9 mouse cellular contexts compared by ENCODE assay signal in the genomic region with DNA sequence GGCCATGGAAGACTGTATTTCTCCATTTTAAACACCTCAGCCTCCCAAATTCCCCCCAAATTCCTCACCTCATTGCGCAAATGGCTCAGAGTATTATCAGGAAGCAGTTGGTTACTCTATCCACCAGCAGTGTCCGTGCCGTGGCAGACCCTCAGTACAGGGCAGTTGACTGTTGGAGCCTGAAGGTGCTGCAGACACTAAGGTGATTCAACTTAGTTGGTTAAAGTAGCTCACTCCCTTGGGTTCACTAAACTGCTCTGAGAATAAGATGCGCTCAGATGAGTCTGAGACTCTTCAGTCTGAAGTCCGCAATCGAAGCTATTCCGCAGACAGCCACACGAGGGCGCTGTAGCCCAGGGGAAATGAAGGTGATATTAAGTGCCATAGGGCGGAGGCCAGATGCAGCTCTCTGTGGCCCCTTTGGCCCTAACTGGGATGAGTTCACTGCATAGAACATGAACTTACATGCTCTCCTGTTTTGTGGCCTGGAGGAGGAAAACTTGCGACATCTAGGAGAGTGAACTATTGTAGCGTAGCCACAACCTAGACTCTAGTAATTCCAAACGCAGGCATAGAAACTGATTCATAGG.
DNase-seq lines count a peak whose midpoint lies in the region; ATAC-seq and TF ChIP-seq lines count a peak whose summit lies in the region.
"Had no signal": no experiment of that assay in that cellular context is flagged by ENCODE, and none has a peak within 500 bp of the region (broad histone marks: within the 10 kb centered on the region; RNA-seq: fewer than 3 reads in every experiment).

No protein-coding gene starts in this region.

- DNase-seq in adrenal gland, adult 18-20 months (ENCODE audit: low spot score in 2 of 2) = peak; percentile 52 to 64
- DNase-seq in embryo, embryonic 10 days (ENCODE audit: low spot score) = peak; percentile 85
- DNase-seq in layer of hippocampus, adult 9-11 months = peak; percentile 7
- peak; percentile 45 for DNase-seq in right cerebral cortex, postnatal 25 days

- H3K36me3 ChIP-seq in ES-Bruce4 (ENCODE audit: control insufficient read depth, insufficient read depth, low read length, poor library complexity, severe bottlenecking) = no peaks in the 10 kb centered on the region
- H3K36me3 ChIP-seq: liver, embryonic 15.5 days had no signal

- no peaks in the 10 kb centered on the region for H3K27me3 ChIP-seq in ES-Bruce4 (ENCODE audit: control insufficient read depth, insufficient read depth, low read length, poor library complexity, severe bottlenecking)
- H3K27me3 ChIP-seq: liver, embryonic 15.5 days had no signal

- TF ChIP-seq POLR2A in ES-Bruce4 (IDR thresholded peaks at IDR 0.05; ENCODE audit: insufficient read depth, low read length) = no peak

- H3K4me3 ChIP-seq in ES-Bruce4 (ENCODE audit: low read depth, low read length) = no peak overlapping the region
- H3K4me3 ChIP-seq: liver, embryonic 15.5 days had no signal

- ATAC-seq in granulocyte monocyte progenitor cell, adult 5-6 weeks (replicated peaks; ENCODE audit: poor library complexity, severe bottlenecking) = peak; percentile 86
- ATAC-seq in megakaryocyte-erythroid progenitor cell, adult 5-6 weeks (replicated peaks; ENCODE audit: low FRiP score, low TSS enrichment, poor library complexity, severe bottlenecking) = peak; percentile 79
- ATAC-seq in activated CD4-positive, CD25-positive, alpha-beta regulatory T cell, adult 4 months = no peak

- H3K27ac ChIP-seq in ES-Bruce4 (ENCODE audit: insufficient read depth, low read length) = no peak overlapping the region
- H3K27ac ChIP-seq: liver, embryonic 15.5 days had no signal

- H3K9me3 ChIP-seq in ES-Bruce4 (replicated peaks; ENCODE audit: control insufficient read depth, insufficient read depth, low read length, poor library complexity, severe bottlenecking) = no peaks in the 10 kb centered on the region
- H3K9me3 ChIP-seq: liver, embryonic 15.5 days had no signal

- TF ChIP-seq CTCF in ES-Bruce4 (IDR thresholded peaks at IDR 0.05; ENCODE audit: low read depth, low read length) = peak; percentile 95

- no peak for TF ChIP-seq EP300 in ES-Bruce4 (IDR thresholded peaks at IDR 0.05; ENCODE audit: insufficient read depth, low read depth, low read length)

- H3K4me1 ChIP-seq in ES-Bruce4 (ENCODE audit: control insufficient read depth, insufficient read depth, low read length) = no peaks in the 10 kb centered on the region
- H3K4me1 ChIP-seq: liver, embryonic 15.5 days had no signal

- no peak overlapping the region for H3K9ac ChIP-seq in ES-Bruce4 (ENCODE audit: low read depth, poor library complexity, severe bottlenecking)
- H3K9ac ChIP-seq: liver, embryonic 15.5 days had no signal

Comparison
In these comparisons a context has a peak if more than half of its experiments do, and no peak if none do; other contexts are left out.
1. DNase-seq: peak in every context shown above with its lines; median percentile 85 in embryo, embryonic 10 days; 58 in adrenal gland, adult 18-20 months; 45 in right cerebral cortex, postnatal 25 days; 7 in layer of hippocampus, adult 9-11 months.